Mouse (Mus musculus): ENCODE data around the gene Olfr453.

The Olfr453 gene

GRCm38 (mm10) chr6:42739071-42739470, at the start of gene Olfr453:
Gene Olfr453 (plus strand): TSS chr6:42739371.
- no peak for DNase-seq (ENCODE audit: low read depth)

DNA sequence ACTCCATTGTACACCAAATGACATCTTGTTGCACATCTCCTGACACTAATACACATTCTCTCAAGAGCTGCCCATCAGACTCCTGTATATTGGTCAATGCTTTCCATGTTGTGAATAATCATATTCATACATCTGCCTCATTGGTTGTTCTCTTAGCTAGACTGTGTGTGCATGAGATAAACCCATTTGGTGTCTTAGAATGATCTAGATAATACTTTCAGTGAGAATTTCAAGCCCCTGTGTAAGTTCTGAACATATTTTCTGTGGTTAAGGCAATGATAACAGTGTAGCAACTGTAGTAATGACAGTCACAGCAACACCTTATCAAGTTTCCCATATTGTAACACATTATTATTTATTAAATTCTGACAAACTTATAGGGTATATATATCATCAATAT, 49.4 kb upstream of the Olfr453 start:
- DNase-seq (ENCODE audit: low read depth) = no peak

GRCm38 (mm10) chr6:42692154-42692516, 47.0 kb upstream of the Olfr453 start:
- DNase-seq (ENCODE audit: low read depth) = no peak

GRCm38 (mm10) chr6:42692517-42693190, 46.5 kb upstream of the Olfr453 start:
- DNase-seq (ENCODE audit: low read depth) = no peak

DNA sequence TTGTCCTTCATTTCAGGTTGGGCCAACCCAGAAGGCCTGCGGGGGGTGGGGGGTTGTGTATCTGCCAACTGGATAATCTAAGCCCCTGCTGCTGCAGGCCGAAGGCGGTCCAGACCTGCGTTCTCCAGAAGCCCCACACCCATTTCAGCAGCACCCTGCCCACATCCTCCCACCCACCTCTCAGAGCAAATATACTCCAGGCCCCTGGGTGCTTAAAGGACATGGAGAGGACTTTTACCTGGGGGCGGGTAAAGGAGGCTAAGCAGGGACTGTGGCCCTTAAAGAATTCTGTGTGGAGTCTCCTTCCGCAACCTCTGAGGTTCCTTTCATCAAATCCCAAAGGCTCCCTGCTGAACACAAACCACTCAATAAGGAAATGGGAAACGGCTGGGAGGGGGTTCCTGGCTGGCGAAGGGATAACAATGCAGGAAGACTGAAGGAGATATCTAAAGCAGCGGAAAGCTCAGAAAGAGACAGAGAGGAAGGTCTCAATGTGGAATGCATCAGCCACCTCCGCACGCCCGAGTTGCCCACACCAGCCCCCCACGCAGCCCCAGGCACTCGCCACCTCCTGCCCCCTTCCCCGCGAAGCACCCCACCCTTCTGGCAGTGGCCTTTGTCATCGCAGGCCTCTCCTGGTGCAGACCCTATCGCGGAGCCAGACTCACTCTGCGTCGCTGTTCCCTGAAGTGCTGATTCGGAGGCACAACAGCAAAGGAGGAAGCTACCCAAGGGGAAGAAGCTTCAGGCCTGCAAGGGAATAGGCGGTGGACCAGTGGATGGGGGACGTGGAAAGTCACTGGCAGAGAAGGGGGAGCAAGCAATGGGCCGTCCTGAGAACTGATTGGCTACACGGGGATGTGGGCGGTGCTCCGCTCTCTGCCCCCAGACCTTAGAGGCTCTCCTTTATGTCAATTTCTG, 29.6 kb upstream of the Olfr453 start, which contains the start of gene Tcaf1:
Gene Tcaf1 (minus strand): TSS at position 798 of the 921 bp plus-strand sequence.
- DNase-seq (ENCODE audit: low read depth) = no peak

DNA sequence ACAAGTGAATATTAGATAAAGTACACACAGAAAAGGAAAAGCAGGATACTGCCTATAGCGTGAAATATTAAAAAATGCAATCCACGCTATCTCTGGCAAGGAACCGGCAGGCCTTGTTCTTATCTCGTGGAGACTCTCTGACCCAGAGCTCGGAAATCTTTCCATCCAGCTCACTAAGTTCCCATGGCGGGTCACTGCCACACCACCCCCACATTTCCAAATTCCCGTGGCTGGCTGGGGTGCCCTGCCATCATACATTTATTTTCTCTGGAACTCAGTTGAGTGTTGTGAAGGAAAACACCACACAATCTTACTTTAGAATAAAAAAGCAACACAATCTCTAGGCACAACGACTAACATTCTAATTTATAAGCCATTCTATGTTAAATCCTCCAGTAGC, 24.5 kb upstream of the Olfr453 start:
- DNase-seq (ENCODE audit: low read depth) = no peak

DNA sequence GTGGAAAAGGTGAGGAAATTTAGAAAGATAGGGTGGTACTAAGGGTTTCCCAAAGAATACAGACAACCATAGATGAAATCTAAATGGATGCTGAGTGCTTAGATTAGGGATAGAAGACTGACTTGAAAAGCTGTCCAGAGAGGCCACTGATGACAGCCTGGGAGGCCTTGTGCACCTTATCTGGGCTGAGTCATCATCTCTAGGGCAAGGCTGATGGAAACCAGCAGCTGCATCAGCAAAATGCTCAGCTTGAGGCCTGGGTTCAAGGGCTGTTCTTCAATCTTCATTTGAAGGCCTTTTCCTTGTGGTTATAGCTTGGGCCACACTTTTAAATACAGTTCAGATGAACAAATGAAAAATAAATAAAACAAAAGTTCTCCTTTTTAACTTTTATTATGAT, 21.2 kb upstream of the Olfr453 start:
- no peak for DNase-seq (ENCODE audit: low read depth)

GRCm38 (mm10) chr6:42742303-42742702, 3.1 kb downstream of the Olfr453 start:
- DNase-seq (ENCODE audit: low read depth) = no peak

GRCm38 (mm10) chr6:42747846-42748245, 8.7 kb downstream of the Olfr453 start:
- no peak for DNase-seq (ENCODE audit: low read depth)

DNA sequence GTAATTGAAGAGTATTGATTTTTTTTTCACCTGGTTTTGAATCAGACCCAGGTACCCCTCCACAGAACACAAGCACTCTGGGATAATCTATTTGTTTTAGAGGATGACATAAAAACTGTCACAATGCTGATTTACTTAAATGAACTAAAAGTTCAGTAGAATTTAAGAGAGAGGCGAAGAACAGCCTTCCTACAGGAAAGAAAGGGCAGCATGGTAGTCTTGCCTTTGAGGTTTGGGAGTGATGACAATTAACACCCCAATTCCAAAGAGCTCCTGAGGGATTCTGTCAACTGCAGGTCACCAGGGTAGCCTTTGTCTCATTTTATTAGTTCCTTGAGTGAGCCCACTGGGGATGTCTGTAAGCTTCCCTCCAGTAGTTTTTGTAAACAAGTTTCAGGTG, 16.9 kb downstream of the Olfr453 start, which contains the start of gene Olfr38:
Gene Olfr38 (plus strand): TSS at position 301 of the 400 bp plus-strand sequence.
- no peak for DNase-seq (ENCODE audit: low read depth)

DNA sequence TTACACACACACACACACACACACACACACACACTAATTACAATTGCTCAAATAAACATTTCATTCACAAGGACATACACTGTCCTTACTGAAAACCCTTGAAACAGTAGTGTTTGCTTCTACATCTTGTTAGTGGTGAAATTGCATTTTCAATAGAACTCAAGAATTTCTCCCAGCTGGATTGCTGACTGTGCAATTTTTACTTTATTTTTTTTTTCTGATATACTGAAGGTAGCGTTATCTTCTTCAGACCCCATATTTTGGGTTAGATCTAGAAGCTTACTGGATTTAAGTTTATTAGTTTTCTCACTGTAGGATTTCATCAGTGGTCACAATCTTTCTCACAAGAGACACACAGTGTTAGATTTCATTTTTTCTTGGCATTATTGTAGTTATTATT, 37.9 kb downstream of the Olfr453 start:
- no peak for DNase-seq (ENCODE audit: low read depth)

DNA sequence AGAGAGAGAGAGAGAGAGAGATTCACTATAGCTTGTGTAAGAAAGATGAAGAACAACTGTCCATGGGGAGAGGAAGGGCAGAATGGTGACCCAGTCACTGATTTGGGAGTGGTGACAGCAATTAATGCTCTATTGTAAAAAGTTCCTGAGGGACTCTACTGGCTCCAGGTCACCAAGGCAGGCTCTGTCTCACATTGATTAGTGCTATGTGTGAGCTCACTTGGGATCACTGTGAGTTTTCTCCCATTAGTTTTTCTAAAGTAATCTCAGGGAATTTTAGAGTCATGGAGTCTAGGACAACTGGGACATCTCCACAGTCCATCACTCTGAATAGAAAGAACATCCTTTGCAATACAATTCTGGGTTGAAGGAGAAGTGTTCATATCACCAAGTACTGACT, 45.6 kb downstream of the Olfr453 start, which contains the start of gene Olfr452:
Gene Olfr452 (plus strand): TSS at position 301 of the 400 bp plus-strand sequence.
- DNase-seq (ENCODE audit: low read depth) = no peak

GRCm38 (mm10) chr6:42790247-42790948, 51.2 kb downstream of the Olfr453 start:
- DNase-seq (ENCODE audit: low read depth) = no peak

DNA sequence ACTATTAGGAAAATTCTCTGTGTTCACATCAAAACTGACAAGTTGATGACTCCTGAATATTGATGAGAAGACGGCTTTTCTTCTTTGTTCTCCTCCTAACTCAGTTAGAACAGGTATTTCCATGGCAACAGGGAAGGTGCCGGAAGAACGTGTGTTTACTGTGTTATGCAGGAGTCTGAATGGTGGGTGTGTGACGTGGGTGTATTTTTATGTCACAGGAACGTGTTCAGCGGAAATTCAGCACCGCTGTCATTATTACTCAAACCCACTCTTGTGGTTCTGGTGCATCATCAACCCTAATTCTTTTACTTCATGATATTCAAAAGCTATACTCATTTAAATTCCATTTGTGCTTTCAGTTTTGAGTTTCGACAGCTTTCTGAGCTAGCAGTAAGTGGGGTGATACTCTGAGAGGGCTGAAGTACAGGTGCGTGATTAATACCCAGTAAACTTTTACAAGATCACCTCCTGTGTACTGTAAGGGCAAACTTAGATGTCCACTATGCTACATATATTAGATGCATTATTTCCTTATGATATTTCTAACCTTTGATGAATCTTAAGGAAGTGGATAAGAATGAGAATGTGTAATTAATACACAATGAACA, 51.9 kb downstream of the Olfr453 start:
- DNase-seq (ENCODE audit: low read depth) = no peak

DNA sequence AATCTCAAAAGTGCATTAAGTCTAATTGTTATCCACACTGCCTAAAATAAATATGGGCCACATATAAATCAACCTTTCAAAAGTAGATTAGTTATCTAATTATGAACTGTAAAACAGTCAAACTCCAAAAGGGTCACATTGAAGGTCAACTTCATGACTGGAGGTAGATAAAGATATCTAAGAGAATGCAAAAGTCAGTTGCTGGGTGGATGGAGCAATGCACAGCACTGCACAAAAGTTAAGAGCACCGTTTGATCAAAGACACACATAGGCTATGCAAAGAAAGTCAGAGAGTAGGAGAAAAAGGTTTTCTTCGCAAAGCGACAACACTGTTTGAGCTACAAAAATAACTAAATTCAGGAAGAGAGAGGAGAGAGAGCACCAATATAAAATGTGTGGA, 55.8 kb downstream of the Olfr453 start:
- DNase-seq (ENCODE audit: low read depth) = no peak

Data from c-Kit-positive CD71-positive TER-119-negative erythroid progenitor cells, embryonic 14.5 days (primary cell).